ENCODE assay signal across 16 mouse cellular contexts in genomic region chr15:101274380-101274779, GRCm38 (mm10). TPM values are rescaled to one million over a fixed set of nuclear protein-coding genes. Genes with fewer than 3 reads are reported as not detected.
"Had no signal": no experiment of that assay in that cellular context is flagged by ENCODE, and none has a peak within 500 bp of the region (broad histone marks: within the 10 kb centered on the region; RNA-seq: fewer than 3 reads in every experiment).

No protein-coding gene starts in this region.

- ATAC-seq: midbrain, embryonic 13.5 days had no signal

- H3K4me3 ChIP-seq: layer of hippocampus, adult 2 months; left cerebral cortex, adult 2 months; limb, embryonic 10.5 days; liver, embryonic 15.5 days; lung, embryonic 15.5 days; midbrain, embryonic 13.5 days; neural tube, embryonic 15.5 days had no signal

- H3K27ac ChIP-seq: layer of hippocampus, adult 2 months; left cerebral cortex, adult 2 months; limb, embryonic 10.5 days; liver, embryonic 15.5 days; lung, embryonic 15.5 days; midbrain, embryonic 13.5 days; neural tube, embryonic 15.5 days; stomach, postnatal 0 days had no signal

- DNase-seq: kidney, adult 18-20 months; kidney, postnatal 10 days; kidney, postnatal 4 days; thymus, postnatal 4 days had no signal

- H3K4me1 ChIP-seq: liver, embryonic 15.5 days had no signal

- H3K9ac ChIP-seq: liver, embryonic 15.5 days; lung, embryonic 15.5 days; midbrain, embryonic 13.5 days; neural tube, embryonic 15.5 days had no signal

- H3K27me3 ChIP-seq: lung, embryonic 15.5 days; midbrain, embryonic 13.5 days; neural tube, embryonic 15.5 days had no signal

- H3K4me2 ChIP-seq: liver, embryonic 11.5 days; liver, embryonic 15.5 days; lung, embryonic 15.5 days; midbrain, embryonic 13.5 days; neural tube, embryonic 15.5 days had no signal

- H3K9me3 ChIP-seq: limb, embryonic 10.5 days; liver, embryonic 15.5 days; lung, embryonic 15.5 days; midbrain, embryonic 13.5 days; neural tube, embryonic 15.5 days had no signal

- H3K36me3 ChIP-seq: liver, embryonic 15.5 days had no signal

RNA-seq across cellular contexts. Expression of gene 6030408B16Rik, which starts 18.6 kb away (rescaled TPM):
- total RNA-seq: layer of hippocampus, postnatal 10 days; megakaryocyte progenitor cell, adult 5-6 weeks; midbrain, postnatal 0 days had no signal
